Mouse (Mus musculus) embryonic facial prominence, embryonic 12.5 days (tissue): Measurements from ENCODE around the gene Stard13. TPM values are rescaled to one million over a fixed set of nuclear protein-coding genes. Genes with fewer than 3 reads are reported as not detected.

Experiments used
- ATAC-seq: fragments of 200-750 bp; cut with Nextera tagmentation; 2 replicates; pipeline ENCODE4 v1.8.0; 2017; ENCODE audit not compliant: insufficient number of reproducible peaks, insufficient read depth, low FRiP score, low TSS enrichment
- H3K27ac ChIP-seq: fragments of 300-500 bp; sonication (generic); 2 replicates; pipeline ENCODE4 v1.5.1; 2016; ENCODE audit warnings: mild to moderate bottlenecking
- H3K27me3 ChIP-seq: fragments of 300-500 bp; sonication (generic); 2 replicates; pipeline ENCODE4 v1.6.1; 2016; ENCODE audit warnings: mild to moderate bottlenecking, moderate library complexity
- H3K36me3 ChIP-seq: fragments of 300-500 bp; sonication (generic); 2 replicates; pipeline ENCODE4 v1.6.1; 2016; ENCODE audit warnings: mild to moderate bottlenecking
- H3K4me1 ChIP-seq: fragments of 300-500 bp; sonication (generic); 2 replicates; pipeline ENCODE4 v1.6.1; 2016
- H3K4me2 ChIP-seq: fragments of 300-500 bp; sonication (generic); replicated peaks from 2 replicates; pipeline ENCODE4 v1.6.1; 2016; ENCODE audit warnings: mild to moderate bottlenecking, moderate library complexity
- H3K4me3 ChIP-seq: fragments of 300-500 bp; sonication (generic); 2 replicates; pipeline ENCODE4 v1.5.1; 2016; ENCODE audit warnings: mild to moderate bottlenecking
- H3K9ac ChIP-seq: fragments of 300-500 bp; sonication (generic); 2 replicates; pipeline ENCODE4 v1.6.1; 2016; ENCODE audit warnings: mild to moderate bottlenecking, moderate library complexity
- H3K9me3 ChIP-seq: fragments of 300-500 bp; sonication (generic); 2 replicates; pipeline ENCODE4 v1.6.1; 2016; ENCODE audit warnings: mild to moderate bottlenecking, moderate library complexity
- WGBS: fragments of 180-500 bp; shearing (Covaris S2); methylation state at CpG from one replicate; pipeline ENCODE4 v1.1.7; 2016; 5-methylcytosine and 5-hydroxymethylcytosine counted together
- polyA plus RNA-seq: library from polyadenylated mRNA; unstranded; fragments of >200 nt; fragmentation: Nextera tagmentation; extraction: Ambion mirVana; gene quantifications from 2 replicates; pipeline ENCODE4 v1.2.1, GENCODE M21; 2016

The Stard13 gene
- polyA plus RNA-seq, 1 experiment from 2014 or later: 7.6 TPM

DNA sequence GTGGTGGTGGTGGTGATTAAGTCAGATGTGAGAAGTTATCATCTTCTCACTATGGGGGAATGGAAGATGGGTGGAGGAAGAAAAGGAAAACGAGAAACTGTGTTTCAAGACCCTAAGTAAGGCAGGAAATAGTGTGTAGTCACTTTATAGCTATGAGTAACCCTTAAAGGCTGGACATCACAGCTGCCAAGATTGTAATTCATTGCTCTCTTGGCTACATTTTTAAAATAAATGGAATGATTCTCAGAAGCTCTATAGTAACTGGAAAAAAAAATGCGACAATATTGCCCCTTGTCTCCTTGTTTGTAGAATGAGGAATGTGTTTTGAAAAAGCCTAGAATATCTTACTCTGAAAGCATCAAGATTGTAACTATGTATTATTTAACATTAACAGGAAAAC is 41.4 kb downstream of the Stard13 start:
- Histone ChIP-seq H3K36me3 (no peaks in the 10 kb centered on the region), H3K4me1 (0 out of 2 replicates have a peak, but pooled peaks cover 4% of the 10 kb centered on the region), H3K4me3 (no peak overlapping the region), H3K27ac (no peak overlapping the region), H3K4me2 (no peak overlapping the region), H3K9ac (no peak overlapping the region), H3K9me3 (no peaks in the 10 kb centered on the region), H3K27me3 (no peaks in the 10 kb centered on the region)
- no peak for ATAC-seq
- WGBS: 85% methylated on average over 2 of the region's 2 CpGs

DNA sequence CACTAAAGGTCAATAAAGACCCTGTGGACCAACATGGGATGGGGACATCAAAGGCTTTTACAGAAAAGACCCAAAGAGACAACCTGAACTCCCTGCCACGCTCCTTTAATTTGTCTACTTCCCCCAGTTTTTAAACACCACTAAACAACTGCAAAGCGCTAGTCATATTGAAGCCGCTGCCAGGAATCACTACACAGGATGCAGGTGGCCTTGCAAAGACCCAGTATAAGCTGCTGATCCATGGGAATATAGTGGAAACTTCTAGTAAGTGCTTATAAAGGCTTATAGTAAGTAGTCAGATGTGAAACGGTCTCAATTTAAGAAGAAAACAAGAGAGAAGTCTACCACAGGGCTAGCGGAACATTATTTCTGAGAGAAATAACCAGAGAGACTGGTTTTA is 42.9 kb downstream of the Stard13 start:
- Histone ChIP-seq H3K27me3 (no peaks in the 10 kb centered on the region), H3K9ac (no peak overlapping the region), H3K9me3 (no peaks in the 10 kb centered on the region), H3K4me1 (0 out of 2 replicates have a peak, but pooled peaks cover 4% of the 10 kb centered on the region), H3K4me3 (no peak overlapping the region), H3K36me3 (no peaks in the 10 kb centered on the region), H3K4me2 (peak overlapping the region; percentile 78), H3K27ac (no peak overlapping the region)
- no peak for ATAC-seq
- 66% methylated on average over 5 of the region's 5 CpGs for WGBS

DNA sequence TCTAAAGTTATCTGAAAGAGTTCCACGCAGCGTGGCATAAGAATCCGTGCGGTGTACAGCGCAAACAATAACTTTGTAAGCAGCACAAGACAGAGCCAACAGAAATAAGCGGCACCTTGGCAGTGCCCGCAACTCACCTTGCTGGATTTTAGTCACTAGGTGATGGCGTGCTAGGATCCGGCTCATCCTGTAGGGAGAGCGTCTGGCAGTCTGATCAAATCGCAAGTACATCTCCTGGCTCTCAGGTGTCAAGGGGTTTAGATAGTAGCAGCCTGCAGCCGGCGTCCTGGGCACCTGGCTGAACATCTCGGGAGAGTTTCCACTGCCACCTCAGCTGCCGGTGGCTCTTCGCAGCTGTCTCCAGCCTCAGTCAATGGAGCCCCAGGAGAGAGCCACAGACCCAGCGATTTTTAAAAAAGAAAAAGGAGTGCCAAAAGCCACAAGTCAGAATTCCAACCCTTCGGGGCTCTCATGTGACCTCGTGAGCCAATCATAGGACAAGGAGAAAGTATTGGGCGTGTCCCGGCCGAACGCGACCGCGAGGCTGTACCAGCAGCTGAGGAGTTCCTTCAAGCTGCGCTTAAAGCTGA is 43.8 kb downstream of the Stard13 start:
- H3K9me3 ChIP-seq: no peaks in the 10 kb centered on the region
- H3K4me3 ChIP-seq: peak overlapping the region; percentile 62
- H3K27ac ChIP-seq: no peak overlapping the region
- peak overlapping the region; percentile 78 for H3K4me2 ChIP-seq
- ATAC-seq: peak; percentile 80
- H3K4me1 ChIP-seq: 0 out of 2 replicates have a peak, but pooled peaks cover 4% of the 10 kb centered on the region
- H3K9ac ChIP-seq: peak overlapping the region; percentile 50
- WGBS: 2% methylated on average over 27 of the region's 27 CpGs
- H3K36me3 ChIP-seq: no peaks in the 10 kb centered on the region
- no peaks in the 10 kb centered on the region for H3K27me3 ChIP-seq

DNA sequence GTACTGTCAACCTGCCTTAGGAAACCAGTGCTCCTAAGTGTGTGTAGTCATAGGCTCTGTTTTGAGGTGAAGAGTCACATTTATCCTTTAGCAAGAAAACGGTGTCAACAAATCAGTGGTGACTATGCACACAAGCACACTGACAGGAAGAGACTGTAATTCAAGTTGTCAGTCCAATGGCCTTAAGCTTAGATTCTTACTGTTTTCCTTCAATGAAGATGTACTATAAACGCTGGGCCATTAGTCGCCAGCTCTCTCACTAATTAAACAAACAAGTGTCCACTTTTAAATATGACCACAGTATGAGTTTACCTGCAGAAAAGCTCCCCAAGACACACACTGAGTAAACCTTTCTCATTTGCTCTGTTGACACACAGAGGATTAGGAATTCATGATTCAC is 44.3 kb downstream of the Stard13 start:
- Histone ChIP-seq H3K4me1 (0 out of 2 replicates have a peak, but pooled peaks cover 4% of the 10 kb centered on the region), H3K9me3 (no peaks in the 10 kb centered on the region), H3K9ac (peak overlapping the region; percentile 50; the same call in 1 of the 2 replicates), H3K4me2 (peak overlapping the region; percentile 78), H3K27ac (no peak overlapping the region), H3K27me3 (no peaks in the 10 kb centered on the region), H3K36me3 (no peaks in the 10 kb centered on the region), H3K4me3 (peak overlapping the region; percentile 62)
- WGBS: 36% methylated on average over 3 of the region's 3 CpGs
- no peak for ATAC-seq

DNA sequence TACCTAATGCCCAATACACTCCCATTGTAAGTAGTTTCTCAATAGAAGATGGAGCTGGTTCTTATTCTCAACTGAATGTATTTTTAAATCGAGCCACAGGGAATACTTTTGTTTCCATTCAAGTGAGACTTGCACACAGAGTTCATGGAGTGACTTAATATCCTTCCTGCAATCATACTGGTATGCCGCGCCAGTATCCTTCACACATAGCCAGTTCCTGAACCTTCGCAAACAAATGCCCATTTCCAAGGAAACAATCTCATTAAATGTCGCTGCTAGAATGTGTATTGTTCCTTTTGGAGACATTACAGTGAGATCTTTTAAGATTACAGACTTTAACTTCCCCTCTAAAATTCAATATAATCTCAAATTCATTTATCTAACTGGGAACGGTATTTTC is 45.0 kb downstream of the Stard13 start:
- Histone ChIP-seq H3K27ac (no peak overlapping the region), H3K27me3 (no peaks in the 10 kb centered on the region), H3K4me2 (no peak overlapping the region), H3K9ac (no peak overlapping the region), H3K36me3 (no peaks in the 10 kb centered on the region), H3K4me3 (no peak overlapping the region), H3K9me3 (no peaks in the 10 kb centered on the region), H3K4me1 (0 out of 2 replicates have a peak, but pooled peaks cover 8% of the 10 kb centered on the region)
- WGBS: 83% methylated on average over 6 of the region's 6 CpGs
- no peak for ATAC-seq

DNA sequence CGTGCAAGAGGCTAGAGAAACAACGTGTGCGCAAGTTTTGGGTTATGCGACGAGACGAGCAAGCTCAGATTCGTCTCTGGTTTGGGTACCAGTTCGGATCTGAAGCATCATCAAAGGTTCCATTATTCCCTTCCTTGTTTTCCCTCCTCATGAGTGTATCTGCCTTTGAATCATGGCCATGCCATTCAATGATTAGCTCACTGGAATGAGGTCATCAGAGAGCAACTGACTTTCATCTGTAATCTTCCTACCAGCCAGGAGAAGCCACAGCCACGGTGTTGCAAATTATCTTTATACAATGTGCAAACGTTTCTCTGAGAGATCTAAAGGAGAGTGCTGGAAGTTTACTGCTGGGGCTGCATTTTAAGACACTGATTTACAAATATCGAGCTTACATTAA is 46.3 kb downstream of the Stard13 start:
- no peaks in the 10 kb centered on the region for H3K36me3 ChIP-seq
- H3K4me3 ChIP-seq: no peak overlapping the region
- H3K9ac ChIP-seq: no peak overlapping the region
- H3K4me2 ChIP-seq: no peak overlapping the region
- H3K27ac ChIP-seq: no peak overlapping the region
- H3K9me3 ChIP-seq: no peaks in the 10 kb centered on the region
- ATAC-seq: no peak
- no peaks in the 10 kb centered on the region for H3K27me3 ChIP-seq
- 71% methylated on average over 11 of the region's 11 CpGs for WGBS
- H3K4me1 ChIP-seq: 0 out of 2 replicates have a peak, but pooled peaks cover 8% of the 10 kb centered on the region

DNA sequence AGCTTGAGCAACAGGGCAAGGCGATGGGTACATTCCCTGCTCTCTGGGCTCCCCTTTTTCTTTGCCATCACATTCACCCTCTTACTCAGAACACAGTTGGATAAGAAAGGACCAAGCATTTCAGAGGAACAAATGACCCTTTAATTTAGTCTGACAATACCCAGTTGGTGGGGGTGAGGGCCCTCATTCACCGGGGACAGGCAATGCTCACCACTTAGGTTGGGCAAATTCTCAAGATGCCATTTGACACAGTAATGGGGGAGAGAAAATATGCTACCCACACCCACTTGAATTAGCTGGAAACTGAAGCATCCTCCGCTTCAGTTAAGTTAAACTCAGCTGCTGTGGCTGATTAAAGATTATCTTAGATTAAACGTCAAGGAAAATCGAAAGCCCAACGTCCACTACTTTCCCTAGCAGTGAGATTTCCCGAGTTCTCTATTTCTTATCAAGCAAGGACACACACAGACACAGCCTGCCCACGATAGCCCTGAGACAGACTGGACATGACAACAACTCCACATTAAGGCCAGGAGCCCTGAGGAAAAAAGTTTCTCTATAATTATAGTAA is 48.3 kb downstream of the Stard13 start:
- Histone ChIP-seq H3K9me3 (no peaks in the 10 kb centered on the region), H3K4me3 (no peak overlapping the region), H3K36me3 (no peaks in the 10 kb centered on the region), H3K4me1 (0 out of 2 replicates have a peak, but pooled peaks cover 8% of the 10 kb centered on the region), H3K9ac (no peak overlapping the region), H3K27me3 (no peaks in the 10 kb centered on the region), H3K4me2 (no peak overlapping the region), H3K27ac (no peak overlapping the region)
- no peak for ATAC-seq
- 67% methylated on average over 8 of the region's 8 CpGs for WGBS

DNA sequence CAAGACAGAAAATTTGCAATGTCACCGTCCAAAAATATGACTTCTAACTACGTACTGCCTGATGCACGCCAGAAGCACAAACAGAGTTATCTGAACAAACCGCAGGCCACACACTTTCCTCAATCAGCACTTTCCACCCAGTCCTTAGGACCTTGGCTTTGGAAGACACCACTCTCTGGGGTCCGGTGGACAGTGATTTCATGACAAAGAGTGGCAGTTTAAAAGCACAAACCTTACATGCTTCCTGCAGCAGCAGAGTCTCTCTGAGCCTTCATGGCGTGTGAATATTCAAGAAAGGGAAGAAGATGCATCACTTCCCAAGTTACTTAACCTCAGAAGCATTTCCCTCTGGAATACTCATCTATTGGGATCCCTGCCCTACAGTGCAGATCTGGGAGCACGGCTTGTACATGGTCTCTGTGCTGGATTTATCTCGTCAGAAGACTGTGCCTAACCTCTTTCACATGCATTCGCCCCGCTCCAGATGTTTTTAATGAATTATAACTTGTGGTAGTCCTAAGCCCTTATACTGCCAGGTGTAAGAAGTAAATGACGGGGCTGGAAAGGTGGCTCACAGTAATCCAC is 49.9 kb downstream of the Stard13 start:
- Histone ChIP-seq H3K4me2 (no peak overlapping the region), H3K4me3 (no peak overlapping the region), H3K9me3 (no peaks in the 10 kb centered on the region), H3K4me1 (0 out of 2 replicates have a peak, but pooled peaks cover 4% of the 10 kb centered on the region), H3K9ac (no peak overlapping the region), H3K27ac (no peak overlapping the region), H3K27me3 (no peaks in the 10 kb centered on the region), H3K36me3 (no peaks in the 10 kb centered on the region)
- WGBS: 75% methylated on average over 11 of the region's 11 CpGs
- ATAC-seq: no peak

DNA sequence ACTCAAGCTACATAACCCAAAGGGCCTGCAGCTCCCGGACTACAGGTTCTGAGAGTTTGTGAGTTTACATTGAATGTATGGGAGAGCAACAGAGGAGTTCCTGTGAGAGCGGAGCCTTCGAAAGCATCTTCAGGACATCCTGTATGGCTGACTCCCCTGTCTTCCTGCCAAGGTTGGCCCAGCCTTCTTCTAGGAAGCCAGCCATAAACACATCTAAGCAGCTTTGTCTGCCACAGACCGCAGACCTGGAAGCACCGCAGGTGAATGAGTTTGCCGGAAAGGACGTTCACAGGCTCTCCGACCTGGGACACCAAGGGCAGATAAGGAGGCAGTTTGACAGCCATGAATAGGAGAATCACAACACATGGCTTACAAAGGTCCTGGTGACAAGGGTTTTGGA is 52.3 kb downstream of the Stard13 start:
- no peak overlapping the region for H3K27ac ChIP-seq
- no peak overlapping the region for H3K4me2 ChIP-seq
- H3K9ac ChIP-seq: no peak overlapping the region
- H3K9me3 ChIP-seq: no peaks in the 10 kb centered on the region
- H3K4me1 ChIP-seq: 0 out of 2 replicates have a peak, but pooled peaks cover 4% of the 10 kb centered on the region
- H3K4me3 ChIP-seq: no peak overlapping the region
- no peaks in the 10 kb centered on the region for H3K36me3 ChIP-seq
- ATAC-seq: no peak
- 95% methylated on average over 8 of the region's 8 CpGs for WGBS
- no peaks in the 10 kb centered on the region for H3K27me3 ChIP-seq

DNA sequence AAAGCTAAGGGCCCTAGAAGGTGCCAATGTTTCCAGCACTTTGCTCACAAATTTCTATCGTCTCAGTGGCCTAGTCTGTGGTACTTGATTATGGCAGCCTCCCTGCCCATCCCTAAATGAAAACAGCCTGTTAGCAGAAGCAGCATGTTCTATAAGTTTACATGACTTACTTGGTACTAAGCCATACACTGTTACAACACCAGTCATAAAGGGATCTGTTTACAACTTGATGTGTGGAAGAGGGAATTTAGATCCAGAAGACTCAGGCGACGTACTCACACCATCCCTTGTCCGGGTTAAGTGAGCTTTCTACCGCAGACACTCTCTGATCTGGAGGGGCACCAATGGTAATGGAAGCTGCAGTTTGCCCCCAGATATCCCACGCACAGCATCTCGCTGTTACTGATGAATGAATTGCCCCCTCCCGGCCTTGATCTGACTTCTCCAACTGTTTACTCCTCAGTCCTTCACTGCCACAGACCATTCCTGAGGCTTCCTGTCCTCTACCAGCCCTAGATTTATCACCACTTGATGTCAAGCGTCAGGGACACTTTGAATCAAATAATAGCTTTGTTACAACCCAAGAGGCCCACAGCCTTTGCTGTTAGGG is 53.4 kb downstream of the Stard13 start:
- Histone ChIP-seq H3K27me3 (no peaks in the 10 kb centered on the region), H3K9me3 (no peaks in the 10 kb centered on the region), H3K4me3 (no peak overlapping the region), H3K4me2 (no peak overlapping the region), H3K27ac (no peak overlapping the region), H3K36me3 (no peaks in the 10 kb centered on the region), H3K4me1 (0 out of 2 replicates have a peak, but pooled peaks cover 4% of the 10 kb centered on the region), H3K9ac (no peak overlapping the region)
- no peak for ATAC-seq
- 84% methylated on average over 9 of the region's 9 CpGs for WGBS

DNA sequence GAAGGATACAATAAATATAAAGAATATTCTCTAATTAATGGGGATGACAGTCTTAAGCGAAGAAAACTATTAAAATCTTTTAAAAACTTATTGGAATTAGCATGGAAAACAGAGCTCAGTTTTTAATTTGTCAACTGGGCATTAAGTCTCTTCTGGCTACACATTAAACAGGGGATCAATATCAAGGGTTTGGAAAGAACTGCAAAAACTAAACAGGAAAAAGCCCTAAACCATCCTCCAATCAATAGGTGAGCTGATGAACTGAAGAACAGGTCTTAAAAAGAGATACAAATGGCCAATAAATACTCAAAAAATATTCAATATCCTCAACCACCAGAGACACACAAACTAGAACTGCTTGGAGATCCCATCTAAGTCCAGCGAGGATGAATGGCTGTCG is 56.5 kb downstream of the Stard13 start:
- Histone ChIP-seq H3K9me3 (no peaks in the 10 kb centered on the region), H3K36me3 (no peaks in the 10 kb centered on the region), H3K4me1 (0 out of 2 replicates have a peak, but pooled peaks cover 3% of the 10 kb centered on the region), H3K9ac (no peak overlapping the region), H3K27ac (no peak overlapping the region), H3K4me3 (no peak overlapping the region), H3K4me2 (no peak overlapping the region), H3K27me3 (no peaks in the 10 kb centered on the region)
- no peak for ATAC-seq
- 82% methylated on average over 3 of the region's 3 CpGs for WGBS

DNA sequence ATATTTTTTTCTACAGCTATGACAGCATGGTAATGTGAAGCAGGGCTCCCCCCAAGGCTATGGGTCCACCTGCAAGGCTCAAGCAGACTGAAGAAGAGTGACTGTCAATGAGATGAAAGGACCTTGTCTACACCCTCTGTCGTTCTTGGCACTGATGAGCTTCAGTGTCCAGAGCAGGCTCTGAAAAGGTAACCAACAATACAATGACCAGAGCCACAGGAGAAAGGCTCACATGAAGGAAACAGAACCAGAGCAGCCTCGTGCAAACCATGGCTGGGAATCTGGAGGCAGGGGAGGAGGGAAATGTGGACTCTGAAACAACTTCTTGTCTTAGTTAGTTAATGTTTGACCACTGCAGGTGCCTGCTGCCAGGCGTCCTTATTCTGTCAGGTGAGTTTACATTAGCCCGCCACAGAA is 57.7 kb downstream of the Stard13 start:
- H3K27ac ChIP-seq: no peak overlapping the region
- no peak overlapping the region for H3K9ac ChIP-seq
- H3K27me3 ChIP-seq: no peaks in the 10 kb centered on the region
- no peaks in the 10 kb centered on the region for H3K36me3 ChIP-seq
- WGBS: 69% methylated on average over 4 of the region's 4 CpGs
- no peak for ATAC-seq
- no peak overlapping the region for H3K4me2 ChIP-seq
- no peaks in the 10 kb centered on the region for H3K9me3 ChIP-seq
- 0 out of 2 replicates have a peak, but pooled peaks cover 3% of the 10 kb centered on the region for H3K4me1 ChIP-seq
- H3K4me3 ChIP-seq: no peak overlapping the region
